Mouse (Mus musculus) cerebellum, adult 18-20 months (tissue): ENCODE data around the gene D930048N14Rik.
"Not testable (repeated sequence)": the region's sequence is repeated elsewhere in the genome, so short reads cannot be mapped to it uniquely, and the experiment has no call there.

Experiments
- DNase-seq, 2 experiments: peaks; one replicate each; pipeline ENCODE4 v3.0.0; 2021

The D930048N14Rik gene

DNA sequence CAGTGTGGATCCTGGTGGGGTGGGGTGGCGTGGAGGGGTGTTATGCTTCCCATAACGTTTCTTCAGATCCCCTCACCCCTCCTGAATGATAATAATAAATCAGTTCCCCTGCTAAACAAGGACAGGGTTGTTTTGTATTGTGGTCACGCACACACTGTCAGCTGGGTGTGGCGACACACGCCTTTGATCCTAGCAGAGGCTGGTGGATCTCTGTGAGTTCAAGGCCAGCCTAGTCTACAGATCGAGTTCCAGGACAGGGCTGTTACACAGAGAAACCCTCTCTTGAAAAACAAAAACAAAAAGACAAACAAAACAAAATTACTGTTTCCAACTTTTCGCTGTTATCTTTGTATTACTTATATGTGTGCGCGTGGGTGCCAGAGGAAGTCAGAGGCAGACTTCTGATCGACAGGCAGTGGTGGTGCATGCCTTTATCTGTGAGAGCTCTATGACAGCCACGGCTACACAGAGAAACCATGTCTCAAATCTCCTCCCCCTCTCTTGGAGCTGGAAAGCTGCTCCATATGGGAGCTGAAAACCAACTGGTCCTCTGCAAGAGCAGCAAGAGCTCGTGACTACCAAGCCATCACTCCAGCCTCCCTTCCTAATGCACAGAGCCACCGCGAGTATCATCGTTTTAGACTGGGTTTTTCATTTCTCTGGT, 21.0 kb upstream of the D930048N14Rik start:
- no peak for DNase-seq

DNA sequence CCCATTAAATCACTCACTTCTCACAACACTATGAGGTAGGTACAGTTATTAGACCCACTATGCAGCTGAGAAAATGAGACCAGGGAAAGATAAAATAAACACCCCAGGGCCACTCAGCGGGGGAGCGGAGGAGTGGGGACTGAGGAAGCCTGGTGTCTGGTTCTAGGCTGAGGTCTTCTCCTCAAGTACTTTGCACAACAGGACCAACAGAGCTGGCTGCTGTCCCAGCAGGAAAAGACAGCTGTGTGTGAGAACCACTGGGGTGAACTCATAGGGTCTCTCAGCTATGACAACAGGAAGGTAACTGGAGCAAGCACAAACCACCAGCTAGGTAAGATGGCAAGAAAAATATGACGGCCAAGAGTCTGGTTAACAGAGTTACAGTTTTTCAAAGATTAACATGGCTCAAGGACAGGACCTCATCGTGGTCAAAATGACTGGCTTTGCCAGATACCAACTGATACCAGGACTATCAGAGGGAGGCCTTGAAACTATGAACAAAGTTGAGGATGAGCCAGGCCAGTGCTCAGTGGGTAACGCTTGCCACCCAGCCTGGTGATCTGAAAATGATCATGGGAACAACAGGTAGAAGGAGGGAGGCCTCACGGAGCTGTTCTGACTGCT, 18.5 kb upstream of the D930048N14Rik start:
- DNase-seq, result no peak

DNA sequence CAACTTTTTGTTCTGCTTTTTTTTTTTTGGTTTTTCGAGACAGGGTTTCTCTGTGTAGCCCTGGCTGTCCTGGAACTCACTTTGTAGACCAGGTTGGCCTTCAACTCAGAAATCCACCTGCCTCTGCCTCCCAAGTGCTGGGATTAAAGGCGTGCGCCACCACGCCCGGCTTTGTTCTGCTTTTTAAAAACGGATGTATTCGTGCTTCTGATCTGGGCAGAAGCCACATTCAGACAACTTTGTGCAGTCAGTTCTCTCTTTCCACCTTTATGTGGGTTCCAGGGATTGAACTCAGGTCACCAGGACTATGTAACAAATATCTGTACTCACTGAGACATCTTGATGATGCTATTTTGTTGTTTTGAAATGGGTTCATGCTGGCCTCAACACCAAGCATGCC, 17.6 kb upstream of the D930048N14Rik start:
- DNase-seq, result not testable (repeated sequence)

DNA sequence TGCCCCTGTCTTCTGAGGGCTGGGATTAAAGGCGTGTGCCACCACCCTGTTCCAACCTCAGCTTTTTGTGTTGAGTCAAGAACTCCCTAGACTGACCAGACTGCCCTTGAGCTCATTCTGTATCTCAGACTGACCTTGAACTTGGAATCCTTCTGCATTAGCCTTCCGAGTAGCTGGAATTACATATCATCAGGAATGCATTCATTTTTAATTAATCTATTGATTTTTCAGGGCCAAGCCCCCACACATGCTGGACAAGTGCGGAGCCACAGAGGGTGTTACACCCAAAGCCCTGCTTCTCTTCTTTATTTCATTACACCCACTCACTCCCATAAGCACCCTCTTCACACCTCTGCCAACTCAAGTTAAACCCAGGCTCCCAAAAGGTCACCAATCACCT, 17.0 kb upstream of the D930048N14Rik start:
- DNase-seq, result no peak

DNA sequence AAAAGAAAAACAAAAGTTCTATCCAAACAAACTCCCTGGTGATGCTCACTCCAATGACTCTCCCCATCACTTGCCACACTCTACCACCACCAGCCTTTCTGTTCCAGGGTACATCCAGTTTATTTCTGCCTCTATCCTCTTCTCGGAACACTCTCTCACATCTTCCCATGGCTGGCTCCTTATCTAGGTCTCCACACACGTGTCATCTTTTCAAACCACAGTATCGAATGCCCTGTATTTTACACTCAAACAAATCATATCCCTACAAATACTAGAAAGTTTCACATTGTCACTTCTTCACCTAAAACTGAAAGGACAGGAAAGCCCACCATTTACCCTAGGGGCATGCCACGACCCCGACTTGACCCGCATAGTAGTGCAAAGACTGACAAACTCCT, 15.6 kb upstream of the D930048N14Rik start:
- DNase-seq, result no peak

DNA sequence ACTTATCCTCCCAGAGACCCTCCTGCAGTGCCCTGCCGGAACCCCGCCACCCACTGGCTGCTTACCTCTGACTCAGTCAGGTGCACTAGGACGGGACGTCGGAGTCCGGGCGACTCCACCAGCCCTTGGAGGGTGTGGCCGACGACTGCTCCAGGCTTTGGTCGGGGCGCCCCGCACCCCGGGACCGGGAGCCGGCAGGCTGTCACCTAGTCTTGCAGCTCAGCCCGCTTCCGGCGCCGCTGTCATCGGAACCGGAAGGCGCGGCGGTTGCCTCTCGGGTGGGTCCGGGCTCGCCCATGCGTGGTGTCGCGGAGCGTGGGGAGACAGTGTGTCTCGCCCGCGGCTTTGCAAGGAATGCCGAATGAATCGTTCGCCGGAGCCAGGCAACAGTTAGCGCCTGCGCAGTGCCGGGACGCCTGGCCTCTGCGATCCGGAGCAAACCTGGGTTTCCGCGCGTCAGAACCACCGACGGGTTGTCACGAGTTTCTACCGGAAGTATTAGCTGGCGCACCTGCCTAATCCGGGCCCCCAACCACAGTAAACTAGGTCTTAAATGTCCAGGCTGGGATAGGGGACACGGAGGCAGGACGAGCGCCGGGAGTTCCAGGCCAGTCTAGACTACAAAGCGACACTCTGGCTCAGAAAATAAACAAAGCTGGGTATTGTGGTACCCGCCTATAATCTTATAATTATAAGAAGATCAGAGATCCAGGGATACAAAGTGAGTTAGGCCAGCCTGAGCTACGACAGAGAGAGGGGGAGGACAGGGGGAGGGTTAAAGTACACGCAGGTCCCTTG, 15.0 kb upstream of the D930048N14Rik start, which contains the start of gene Rmnd5b:
Gene Rmnd5b (minus strand): TSS at position 372 of the 798 bp plus-strand sequence.
- peak; percentile 91 to 92 for DNase-seq

DNA sequence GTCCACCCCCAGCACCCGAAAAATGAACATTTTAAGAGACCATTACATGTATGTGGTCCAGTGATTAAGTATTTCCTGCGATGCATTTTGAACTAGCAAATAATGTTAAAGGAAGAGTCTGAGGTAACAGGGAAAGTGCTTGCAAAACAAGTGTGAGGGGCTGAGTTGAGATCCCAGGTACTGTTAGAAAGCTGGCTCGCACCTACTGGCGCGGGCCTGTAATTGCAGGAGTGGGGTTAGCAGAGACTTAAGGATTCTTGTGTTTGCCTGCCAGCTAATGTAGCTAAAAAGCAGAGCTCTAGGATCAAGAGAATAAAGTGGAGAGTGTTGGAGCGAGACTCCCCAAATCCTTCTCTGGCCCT, 14.4 kb upstream of the D930048N14Rik start:
- DNase-seq, result peak; percentile 65 to 75

DNA sequence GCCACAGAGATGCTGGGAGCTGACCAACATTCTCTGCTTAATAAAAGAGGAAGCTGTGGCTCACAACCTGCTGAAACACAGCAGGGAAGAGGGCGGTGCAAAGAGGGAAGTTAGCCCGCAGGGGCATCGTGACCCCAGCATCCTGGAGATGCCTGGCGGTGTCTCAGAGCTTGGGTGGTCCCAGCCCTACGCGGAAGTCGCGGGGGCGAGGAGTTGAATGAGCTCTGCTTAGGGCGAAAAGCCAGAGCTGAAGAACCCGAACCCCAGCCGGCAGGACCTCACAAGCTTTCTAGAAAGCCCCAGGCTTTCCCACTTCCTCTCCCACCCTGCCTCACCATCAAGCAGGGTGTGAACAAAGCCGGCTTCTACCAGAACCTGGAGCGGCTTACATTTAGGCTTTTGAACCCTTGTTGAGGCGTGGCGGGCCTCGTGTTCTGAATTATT, 12.8 kb upstream of the D930048N14Rik start:
- DNase-seq, result peak in 1 of 2 experiments; percentile 31

DNA sequence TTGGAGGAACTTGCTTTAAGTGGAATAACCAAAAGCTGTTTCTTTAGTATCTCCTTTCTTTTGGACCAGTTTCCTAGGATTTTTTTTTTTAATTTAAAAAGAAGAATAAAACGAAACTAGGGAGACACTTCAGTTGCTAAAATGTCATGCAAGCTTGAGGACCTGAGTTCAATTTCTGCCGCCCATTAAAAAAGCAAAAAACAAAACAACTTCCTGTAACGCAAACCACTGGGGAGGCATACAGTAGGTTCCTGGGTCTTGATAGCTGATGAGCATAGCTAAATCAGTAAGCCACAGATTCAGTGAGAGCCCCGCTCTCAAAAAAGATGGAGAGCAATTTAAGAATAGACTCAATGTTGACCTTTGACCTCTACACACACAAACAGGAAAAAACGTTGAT, 12.3 kb upstream of the D930048N14Rik start:
- no peak for DNase-seq

DNA sequence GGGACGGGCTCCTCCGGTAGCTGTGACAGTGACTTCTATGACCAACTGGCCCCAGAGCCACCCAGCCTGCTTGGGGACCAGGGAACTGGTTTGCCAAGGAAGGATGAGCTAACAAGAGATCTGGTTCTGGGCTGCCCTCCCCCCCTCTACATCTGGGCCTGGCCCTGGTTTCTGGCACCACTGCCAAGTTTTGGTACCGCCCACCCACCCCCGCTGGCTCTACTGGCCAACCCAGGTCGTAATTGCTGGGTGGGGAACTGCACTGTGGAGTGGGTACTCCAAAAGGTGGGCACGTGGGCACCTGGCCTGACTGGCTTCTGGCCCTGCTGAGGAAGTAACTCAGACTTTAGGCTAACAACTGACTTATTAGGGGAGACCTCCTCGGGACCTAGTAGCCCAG, 10.0 kb upstream of the D930048N14Rik start:
- DNase-seq, result peak in 1 of 2 experiments; percentile 2

DNA sequence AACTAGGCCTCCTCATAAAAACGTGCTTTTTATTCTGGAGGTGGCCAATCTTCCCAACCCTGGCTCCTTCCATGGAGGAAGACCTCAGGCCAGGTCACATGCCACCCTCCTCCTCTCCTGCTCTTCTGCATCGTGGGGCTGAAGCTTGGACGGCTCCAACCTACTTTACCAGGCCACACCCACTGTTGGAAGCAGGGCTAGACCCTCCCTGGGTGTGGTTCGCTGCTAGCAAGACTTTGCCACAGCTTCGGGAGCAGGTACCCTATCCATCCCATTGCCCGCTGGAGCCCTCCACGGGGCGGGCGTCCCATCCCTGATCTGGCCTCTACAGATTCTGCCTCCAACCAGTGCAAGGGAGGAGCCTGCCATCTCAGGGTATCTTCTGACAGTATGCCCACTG, 7.6 kb upstream of the D930048N14Rik start:
- DNase-seq, result no peak

DNA sequence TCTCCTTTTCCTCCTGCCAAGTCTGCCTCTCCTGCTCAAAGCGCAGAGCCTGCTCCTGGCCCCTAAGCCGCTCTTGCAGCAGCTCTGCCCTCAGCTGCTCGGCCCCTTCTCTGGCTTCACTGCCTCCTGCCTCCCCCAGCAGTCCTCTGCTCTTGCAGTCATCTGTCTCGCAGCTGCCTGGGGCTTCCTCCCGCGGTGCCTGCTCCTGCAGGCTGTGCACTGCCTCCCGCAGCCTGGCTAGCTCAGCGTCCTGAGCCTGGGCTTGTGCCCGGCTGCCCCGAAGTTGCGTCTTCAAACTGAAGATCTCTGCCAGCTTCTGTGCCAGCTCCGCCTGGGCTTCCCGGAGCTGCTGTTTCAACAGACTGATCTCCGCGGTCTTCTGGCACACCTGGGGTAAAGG, 7.0 kb upstream of the D930048N14Rik start:
- DNase-seq, result peak; percentile 43 to 62

DNA sequence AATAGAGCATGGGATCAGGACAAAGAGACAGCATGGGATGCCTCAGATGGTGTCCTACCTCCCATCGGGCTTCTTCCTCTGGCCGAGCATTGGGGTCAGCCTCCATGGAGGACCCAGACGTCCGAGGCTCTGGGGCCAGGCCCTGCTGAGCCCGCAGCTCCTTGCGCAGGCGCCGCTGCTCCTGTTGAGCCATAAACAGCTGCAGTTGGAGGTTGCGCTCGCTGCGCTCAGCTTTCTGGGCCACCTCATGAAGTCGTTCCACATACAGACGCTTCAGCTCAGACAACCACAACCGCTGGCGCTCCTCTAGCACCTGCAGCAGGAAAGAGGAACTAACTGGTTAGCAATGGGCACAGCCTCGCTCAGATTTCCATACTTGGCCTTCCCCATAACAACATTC, 6.5 kb upstream of the D930048N14Rik start:
- peak in 1 of 2 experiments; percentile 30 for DNase-seq

DNA sequence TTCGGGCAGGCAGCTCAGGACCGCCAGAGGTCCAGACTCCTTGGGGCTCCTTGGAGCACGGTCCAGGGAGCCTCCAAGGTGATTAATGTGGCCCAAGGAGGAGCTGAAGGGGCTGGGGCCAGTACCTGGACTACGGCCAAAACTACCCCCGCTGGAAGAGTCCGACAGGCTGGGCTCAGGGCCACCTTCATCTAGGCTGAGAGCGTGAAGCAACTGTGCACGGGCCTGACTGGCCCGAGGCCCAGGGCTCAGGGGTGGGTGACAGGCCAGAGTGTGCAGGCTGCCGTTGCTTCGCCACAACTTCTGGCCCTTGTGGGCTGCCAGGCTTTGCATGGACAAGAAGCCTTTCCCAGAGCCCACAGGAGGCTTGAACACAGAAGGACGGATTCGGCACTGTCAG, 5.5 kb upstream of the D930048N14Rik start:
- DNase-seq, result peak in 1 of 2 experiments; percentile 10

DNA sequence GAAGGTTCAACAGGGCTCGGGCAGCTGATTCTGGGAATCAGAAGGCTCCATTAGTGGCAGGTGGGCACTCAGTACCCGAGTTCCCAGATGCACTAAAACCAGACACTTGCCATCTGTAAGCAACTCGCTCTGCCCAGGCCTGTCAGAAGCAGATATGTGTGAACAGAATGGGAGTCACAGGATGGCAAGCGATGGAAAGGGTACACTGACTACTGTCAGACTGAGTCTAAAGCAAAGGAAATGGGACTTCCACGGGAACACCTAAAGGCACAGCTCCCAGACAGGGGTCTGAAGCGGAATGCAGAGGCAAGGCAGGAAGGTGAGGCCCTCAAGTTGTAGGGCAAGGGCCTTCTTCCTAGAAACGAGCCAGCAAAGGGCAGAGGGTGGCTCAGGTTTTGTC, 4.5 kb upstream of the D930048N14Rik start:
- DNase-seq, result no peak

DNA sequence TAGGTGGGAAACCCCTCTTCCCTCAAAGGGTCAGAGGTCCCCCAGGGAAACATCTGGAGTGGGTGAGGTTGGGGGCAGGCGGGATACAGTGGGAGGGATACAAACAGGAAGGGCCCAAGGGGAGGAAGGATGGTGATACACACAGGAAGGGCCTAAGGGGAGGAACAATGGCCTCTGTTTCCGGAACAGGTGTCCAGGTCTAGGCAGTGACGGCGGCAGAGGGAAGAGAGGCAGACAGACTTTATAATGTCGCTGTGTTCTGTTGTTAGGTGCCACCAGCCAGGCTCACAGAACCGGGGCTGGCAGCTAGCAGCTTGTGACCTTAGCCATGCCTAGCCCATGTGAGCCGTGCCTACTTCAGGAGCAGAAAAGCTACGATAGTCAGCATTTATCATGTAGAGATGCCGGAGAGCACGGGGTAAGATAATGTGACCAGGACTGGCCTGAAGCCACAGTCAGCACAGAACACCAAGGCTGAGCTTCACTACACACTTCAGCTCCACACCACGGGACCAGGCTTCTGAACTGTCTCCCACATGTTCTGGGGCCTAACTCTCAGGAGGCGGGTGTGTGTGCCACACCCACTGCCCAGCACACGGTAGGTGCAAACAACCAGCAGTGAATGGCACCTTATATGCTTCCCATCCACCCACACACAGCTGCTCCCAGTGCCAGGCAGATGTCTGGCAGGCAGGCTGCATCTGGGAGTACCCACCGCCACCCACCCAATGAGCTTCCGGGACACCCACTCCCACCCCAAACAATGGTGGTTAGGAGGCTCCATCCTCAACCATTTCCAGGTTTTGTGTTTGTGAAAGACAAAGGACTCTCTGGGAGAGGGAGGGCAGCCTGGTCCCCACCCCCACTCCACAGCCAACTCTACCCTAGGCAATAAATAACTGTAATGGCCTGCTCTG, 3.7 kb upstream of the D930048N14Rik start:
- peak in 1 of 2 experiments; percentile 1 for DNase-seq

DNA sequence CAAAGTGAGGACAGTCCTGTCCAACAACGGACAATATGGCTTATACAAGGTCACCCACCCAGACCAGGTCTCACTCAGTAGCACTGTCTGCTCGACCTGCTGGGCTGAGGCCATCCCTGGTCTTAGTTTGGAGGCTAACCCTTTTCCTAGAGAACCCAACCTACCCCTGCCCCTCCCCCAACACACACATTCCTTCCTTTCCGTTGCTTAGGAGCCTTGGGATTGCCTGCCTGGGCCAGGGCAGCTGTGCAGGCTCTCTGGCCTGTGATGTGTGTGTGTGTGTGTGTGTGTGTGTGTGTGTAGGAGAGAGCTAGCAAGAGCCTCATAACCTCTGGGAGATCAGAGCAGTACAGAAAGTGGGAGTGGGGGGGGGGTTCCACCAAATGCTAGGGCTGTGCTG, 2.2 kb upstream of the D930048N14Rik start:
- DNase-seq, result no peak

DNA sequence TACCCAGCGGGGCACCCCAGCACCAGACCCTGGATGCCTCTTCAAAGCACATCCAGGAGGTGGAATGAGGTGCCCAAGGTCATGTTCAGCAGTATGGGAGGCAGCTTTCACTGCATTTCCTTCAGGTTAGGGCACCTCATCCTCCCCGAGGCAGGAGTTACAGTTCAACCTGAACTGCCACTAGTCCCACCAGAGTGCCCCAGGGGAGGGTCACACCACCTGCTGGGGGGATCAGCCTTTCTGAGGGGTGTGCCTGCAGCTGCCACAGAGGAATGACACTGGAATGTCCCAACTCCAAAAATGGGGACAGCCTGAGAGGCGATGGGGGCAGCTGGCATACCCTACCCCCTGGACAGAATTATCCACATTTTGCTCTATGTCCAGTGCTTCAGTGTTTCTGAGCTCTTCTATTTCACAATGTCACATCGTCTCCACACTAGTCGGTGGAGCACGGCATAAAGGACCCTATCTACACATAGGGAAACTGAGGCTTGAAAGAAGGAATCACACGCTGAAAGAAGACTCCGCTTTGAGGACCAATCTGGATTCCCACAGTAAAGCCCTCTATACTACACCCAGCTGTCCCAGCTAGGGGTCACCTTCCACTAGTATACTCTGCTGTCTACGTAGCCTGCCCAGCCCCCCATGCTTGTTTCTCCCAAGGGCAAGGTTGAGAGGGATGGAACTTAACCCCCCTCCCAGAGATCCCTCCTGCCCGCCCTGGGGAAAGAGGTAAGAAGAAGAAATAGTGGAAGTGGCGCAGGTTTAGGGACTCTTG, 1.5 kb upstream of the D930048N14Rik start:
- DNase-seq, result no peak

DNA sequence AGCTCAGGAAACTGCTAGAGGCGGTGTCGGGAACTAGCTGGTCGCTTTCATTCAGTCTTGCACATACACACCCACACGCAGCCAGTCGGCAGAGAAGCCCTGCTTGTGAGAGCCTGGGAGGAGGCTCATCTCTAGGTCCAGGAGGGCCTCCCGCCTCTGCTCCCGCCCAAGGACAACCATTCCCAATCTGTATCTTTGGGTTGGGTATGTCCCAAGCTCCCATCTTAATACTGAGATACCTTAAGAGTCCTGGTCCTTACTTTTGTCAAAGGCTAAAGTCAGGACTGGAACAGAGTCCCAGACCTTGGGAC, 910 bp upstream of the D930048N14Rik start:
- no peak for DNase-seq

DNA sequence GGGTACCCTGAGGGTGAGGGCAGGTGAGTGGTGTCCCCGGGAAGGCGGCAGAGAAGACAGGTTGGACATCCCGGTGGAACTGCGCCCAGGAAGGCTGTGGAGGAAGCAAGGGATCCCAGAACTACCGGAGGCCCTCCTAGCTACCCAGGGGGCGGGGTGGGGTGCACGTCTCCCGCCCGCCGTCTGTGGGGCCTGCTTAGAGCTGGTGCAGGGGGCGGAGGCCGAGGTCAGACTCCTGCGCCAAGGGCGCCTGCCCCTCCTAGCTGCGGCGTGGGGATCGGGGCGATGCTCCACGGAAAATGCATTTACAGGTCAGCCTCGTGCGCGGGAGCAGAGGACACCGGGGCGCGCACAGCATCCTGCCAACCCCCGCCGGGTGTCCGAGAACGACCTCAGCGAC, 493 bp upstream of the D930048N14Rik start:
- peak in 1 of 2 experiments; percentile 40 for DNase-seq

DNA sequence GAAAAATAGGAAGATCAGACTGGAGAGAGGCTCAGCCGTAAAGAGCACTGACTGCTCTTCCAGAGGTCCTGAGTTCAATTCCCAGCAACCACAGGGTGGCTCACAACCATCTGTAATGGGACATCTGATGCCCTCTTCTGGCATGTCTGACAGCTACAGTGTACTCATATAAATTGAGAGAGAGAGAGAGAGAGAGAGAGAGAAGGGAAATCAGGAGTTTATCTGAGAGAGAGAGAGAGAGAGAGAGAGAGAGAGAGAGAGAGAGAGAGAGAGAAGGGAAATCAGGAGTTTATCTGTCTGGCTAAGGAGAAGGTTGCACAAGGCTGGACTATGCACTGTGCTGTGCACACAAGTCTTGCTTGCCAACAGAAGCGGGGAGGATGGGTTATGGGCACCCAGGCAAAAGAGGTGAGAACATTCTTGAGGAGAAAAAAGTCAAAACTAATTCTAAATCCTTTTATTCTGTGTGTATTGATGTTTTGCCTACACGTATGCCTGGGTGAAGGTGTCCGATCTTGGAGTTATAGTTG, 2.2 kb downstream of the D930048N14Rik start:
- no peak for DNase-seq

DNA sequence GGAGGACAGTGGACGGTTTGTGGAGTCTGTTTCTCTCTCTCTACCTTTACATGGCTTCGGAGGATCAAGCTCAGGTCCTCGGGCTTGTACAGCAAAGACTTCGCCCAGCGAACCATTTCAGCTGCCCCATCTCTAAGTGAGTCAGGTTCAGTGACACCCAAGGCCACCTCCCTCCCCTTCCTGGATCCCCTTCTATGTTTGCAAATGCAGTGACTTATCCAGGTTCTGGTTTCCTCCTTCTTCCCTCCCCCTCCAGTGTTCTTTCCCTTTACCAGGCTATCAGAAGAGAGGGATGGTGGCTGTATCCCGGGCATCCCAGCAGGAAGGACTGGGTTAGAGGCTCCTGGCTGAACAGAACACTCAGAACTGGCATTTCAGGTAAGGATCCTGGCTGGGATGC, 3.0 kb downstream of the D930048N14Rik start:
- no peak for DNase-seq
